Mouse (Mus musculus) embryo, embryonic 10 days (tissue): ENCODE results near the gene Vezt.

Experiments
- DNase-seq: peaks from one replicate; pipeline ENCODE4 v3.0.0-alpha.2; 2015; ENCODE audit warnings: low spot score

The Vezt gene

GRCm38 (mm10) chr10:93911326-93911725, 124.3 kb downstream of the Vezt start:
- no peak for DNase-seq

- DNase-seq, result peak; percentile 55
Measured at GRCm38 (mm10) chr10:93909811-93910446, 125.7 kb downstream of the Vezt start.

GRCm38 (mm10) chr10:93909015-93909414, 126.6 kb downstream of the Vezt start:
- DNase-seq, result no peak

- DNase-seq, result no peak
Measured at GRCm38 (mm10) chr10:93908540-93908939, 127.1 kb downstream of the Vezt start.

- DNase-seq, result peak; percentile 24
Measured at GRCm38 (mm10) chr10:93907376-93907775, 128.2 kb downstream of the Vezt start.

- DNase-seq, result no peak
Measured at GRCm38 (mm10) chr10:93899907-93900306, 135.7 kb downstream of the Vezt start.

- DNase-seq, result no peak
Measured at GRCm38 (mm10) chr10:93899303-93899702, 136.3 kb downstream of the Vezt start.

- DNase-seq, result no peak
Measured at GRCm38 (mm10) chr10:93897043-93897646, 138.5 kb downstream of the Vezt start, which contains the start of gene Metap2. Metap2 (minus strand) TSS chr10:93897093.

- DNase-seq, result no peak
Measured at GRCm38 (mm10) chr10:93892551-93892950, 143.1 kb downstream of the Vezt start.

- DNase-seq, result no peak
Measured at GRCm38 (mm10) chr10:93891031-93891430, 144.6 kb downstream of the Vezt start.

GRCm38 (mm10) chr10:93890565-93890964, 145.1 kb downstream of the Vezt start:
- no peak for DNase-seq

- DNase-seq, result peak; percentile 62
Measured at GRCm38 (mm10) chr10:93889976-93890375, 145.6 kb downstream of the Vezt start.

- DNase-seq, result peak; percentile 97
Measured at GRCm38 (mm10) chr10:93889579-93889950, 146.1 kb downstream of the Vezt start.
